Mouse (Mus musculus) adrenal gland, postnatal 36 days (tissue): ENCODE results near the gene Arhgef16. TPM values are rescaled to one million over a fixed set of nuclear protein-coding genes. Genes with fewer than 3 reads are reported as not detected.

Source experiments
- DNase-seq, 2 experiments: peaks; one replicate each; pipeline ENCODE4 v3.0.0; 2021; ENCODE audit warnings: mixed read lengths in 1 of 2
- total RNA-seq, 2 experiments: library from RNA; stranded (reverse); gene quantifications; 2 replicates each; pipeline ENCODE4 v1.2.3; 2021

The Arhgef16 gene
- total RNA-seq, 2 experiments from 2014 or later = 0.13 to 0.59 TPM

GRCm38 (mm10) chr4:154229569-154229968, 71.9 kb downstream of the Arhgef16 start:
- DNase-seq = peak in 1 of 2 experiments; percentile 24

Other genes with a start within 250 kb of the Arhgef16 start
- gene Trp73, start 161.5 kb downstream of the Arhgef16 start, total RNA-seq = not detected
- gene Wrap73, start 159.3 kb downstream of the Arhgef16 start, total RNA-seq = 10 to 100 TPM; 20.3 to 22.6 TPM
- 100 to 1,000 TPM; 159 to 168 TPM for gene Tprgl, start 141.0 kb downstream of the Arhgef16 start, total RNA-seq
- gene Megf6, start 130.9 kb downstream of the Arhgef16 start, total RNA-seq = 1 to 10 TPM; 2.9 to 3.4 TPM
- gene B230104I21Rik, start 34.5 kb upstream of the Arhgef16 start, total RNA-seq = not detected